Mouse (Mus musculus) megakaryocyte, embryonic 14.5 days (primary cell): ENCODE measurements around the gene Ldhb.

ENCODE experiments used
- FLI1 ChIP-seq: IDR thresholded peaks from 2 replicates; pipeline ENCODE4 v1.6.1; 2012; ENCODE audit warnings: low read length, inconsistent platforms, mixed read lengths
- GATA1 ChIP-seq: IDR thresholded peaks from 3 replicates; pipeline ENCODE4 v1.6.1; 2012; ENCODE audit warnings: mixed read lengths, low read length, inconsistent platforms, borderline replicate concordance

DNA sequence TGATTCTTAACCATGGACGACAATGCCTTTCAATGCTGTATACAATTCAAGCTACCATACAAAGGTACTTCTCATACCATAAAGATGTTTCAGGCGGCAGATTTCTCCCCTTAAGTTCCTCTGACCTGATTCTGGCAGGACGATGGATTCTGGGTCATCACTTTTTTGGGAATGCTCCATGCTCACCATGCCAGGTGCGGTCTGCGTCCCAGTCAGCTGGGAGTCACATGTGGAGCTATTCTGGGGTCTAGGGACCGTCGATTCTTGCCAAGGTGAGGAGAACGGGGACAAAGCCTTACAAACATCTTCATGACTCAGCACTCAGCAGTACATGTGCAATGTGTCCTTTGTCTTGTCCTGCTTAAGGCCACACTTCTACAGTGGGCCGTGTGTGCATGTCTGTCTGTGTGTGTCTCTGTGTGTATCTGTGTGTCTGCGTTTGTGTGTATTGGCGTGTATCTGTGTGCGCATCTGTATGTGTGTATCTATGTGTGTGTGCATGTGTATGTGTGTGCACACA is 13.9 kb upstream of the Ldhb start:
- TF ChIP-seq GATA1 (no peak), FLI1 (no peak)
